Mouse (Mus musculus) testis, postnatal 10 days (tissue): ENCODE measurements around the gene Acrv1.
A peak's percentile ranks its signal among the peaks of the same experiment; 100 is the strongest.
"Not testable (repeated sequence)": the region's sequence is repeated elsewhere in the genome, so short reads cannot be mapped to it uniquely, and the experiment has no call there.

Source experiments
- DNase-seq: peaks from one replicate; pipeline ENCODE4 v3.0.0; 2021; ENCODE audit warnings: low spot score

The Acrv1 gene

GRCm38 (mm10) chr9:36692920-36693319 is at the start of gene Acrv1:
TSS of gene Acrv1 (plus strand) at chr9:36693220.
- DNase-seq = no peak

- DNase-seq = not testable (repeated sequence)
Observed at GRCm38 (mm10) chr9:36643276-36643675, 49.7 kb upstream of the Acrv1 start, which contains the start of gene A630095E13Rik. TSS of gene A630095E13Rik (minus strand) at chr9:36643376.

- DNase-seq = peak; percentile 43
Observed at GRCm38 (mm10) chr9:36681424-36681823, 11.6 kb upstream of the Acrv1 start.

- no peak for DNase-seq
Observed at GRCm38 (mm10) chr9:36687329-36687728, 5.7 kb upstream of the Acrv1 start.

- no peak for DNase-seq
Observed at GRCm38 (mm10) chr9:36694276-36694675, 1.3 kb downstream of the Acrv1 start.

GRCm38 (mm10) chr9:36705923-36706322 is 12.9 kb downstream of the Acrv1 start:
- no peak for DNase-seq

GRCm38 (mm10) chr9:36707304-36707703 is 14.3 kb downstream of the Acrv1 start:
- DNase-seq = no peak

GRCm38 (mm10) chr9:36716624-36717023 is 23.6 kb downstream of the Acrv1 start:
- no peak for DNase-seq

GRCm38 (mm10) chr9:36726131-36727033 is 33.4 kb downstream of the Acrv1 start:
- peak; percentile 91 for DNase-seq

GRCm38 (mm10) chr9:36727034-36727755 is 34.2 kb downstream of the Acrv1 start, which contains the start of gene Chek1:
TSS of gene Chek1 (minus strand) at chr9:36727065.
- DNase-seq = no peak
